Mouse (Mus musculus): ENCODE data around the gene Rpl19. TPM values are rescaled to one million over a fixed set of nuclear protein-coding genes. Genes with fewer than 3 reads are reported as not detected.

Gene Rpl19
- total RNA-seq (2021): 100 to 1,000 TPM; 368 to 452 TPM
- long read RNA-seq, experiment 1, transcript Rpl19-201 (6 exons, 751 nt): major isoform, 168 of 206 reads
- long read RNA-seq, experiment 1, partial matches to known transcripts: 34 of 206 reads
- long read RNA-seq, experiment 1, other reads (novel, unspliced or antisense): 0 of 206 reads
- long read RNA-seq, experiment 2, transcript Rpl19-202 (6 exons, 737 nt): minor isoform, 8 of 321 reads
- long read RNA-seq, experiment 2, transcript Rpl19-201 (6 exons, 751 nt): major isoform, 261 of 321 reads
- long read RNA-seq, experiment 2, partial matches to known transcripts: 47 of 321 reads
- long read RNA-seq, experiment 2, other reads (novel, unspliced or antisense): 5 of 321 reads

DNA sequence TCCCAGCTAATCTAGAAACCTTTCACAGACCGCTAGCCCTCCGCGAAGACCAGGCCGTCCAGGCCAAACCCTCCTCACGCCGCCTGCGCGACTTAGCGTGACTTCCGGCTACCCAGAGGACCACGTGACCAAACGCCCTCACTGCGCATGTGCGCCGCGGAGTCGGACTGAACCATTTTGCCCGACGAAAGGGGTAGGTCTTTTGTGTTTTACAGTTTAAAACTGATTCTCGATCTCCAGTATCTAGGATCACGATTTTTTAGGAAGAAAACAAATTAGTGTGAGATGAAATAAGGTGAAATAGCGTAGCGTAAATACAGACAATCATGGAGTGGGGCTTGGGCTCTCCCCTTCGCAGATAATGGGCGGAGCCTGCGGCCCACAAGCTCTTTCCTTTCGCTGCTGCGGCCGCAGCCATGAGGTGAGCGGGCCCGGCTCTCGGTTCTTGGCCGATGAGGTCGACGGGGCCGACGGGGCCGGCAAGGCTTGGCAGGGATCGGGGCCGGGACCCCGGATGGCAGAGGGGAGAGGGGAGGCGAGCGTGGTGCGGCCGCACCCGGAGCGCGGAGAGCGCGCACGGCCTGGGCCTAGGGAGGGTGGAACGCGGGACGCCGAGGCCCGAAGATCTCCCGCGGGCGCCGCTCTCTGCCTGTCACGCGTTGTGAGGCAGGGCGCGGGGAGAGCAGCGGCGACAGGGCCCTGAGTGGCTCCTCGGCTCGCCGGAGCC, at the start of gene Rpl19:
Gene Rpl19, plus strand, starts transcription at position 141 of the 727 bp plus-strand sequence.
- DNase-seq: peak; percentile 89 to 91
- intact Hi-C loops (cut with DNase I): no loop called here

GRCm38 (mm10) chr11:97977797-97978196, 48.7 kb upstream of the Rpl19 start:
- intact Hi-C loops (cut with DNase I): loop anchor here (5.0 kb wide), 1 partner anchor 60 kb away; no protein-coding TSS in a partner anchor
- no peak for DNase-seq

DNA sequence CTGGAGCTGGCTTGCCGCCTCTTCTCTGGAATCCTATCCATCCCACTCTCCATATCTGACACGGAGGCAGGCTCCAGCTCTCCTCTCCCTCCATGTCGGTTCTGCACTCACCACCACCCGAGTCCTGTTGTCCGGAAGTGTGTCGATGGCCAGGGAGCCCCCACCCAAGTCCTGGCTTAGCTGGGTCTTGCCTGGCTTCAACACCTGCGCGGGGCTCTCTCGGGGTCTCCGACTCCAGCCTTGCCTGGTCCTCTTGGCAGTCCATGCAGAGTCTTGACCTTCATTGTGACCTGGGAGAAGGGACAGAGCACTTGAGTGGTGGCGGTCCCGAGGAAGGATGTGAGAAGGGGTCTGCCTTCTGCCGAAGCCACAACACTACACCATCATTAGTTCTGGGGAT, 48.1 kb upstream of the Rpl19 start:
- intact Hi-C loops (cut with DNase I): loop anchor here (5.0 kb wide), 1 partner anchor 61 kb away; no protein-coding TSS in a partner anchor
- no peak for DNase-seq

- DNase-seq: no peak
- intact Hi-C loops (cut with DNase I): loop anchor here (5.0 kb wide), 1 partner anchor 63 kb away; no protein-coding TSS in a partner anchor
Measured at GRCm38 (mm10) chr11:97979824-97980495, 46.5 kb upstream of the Rpl19 start.

DNA sequence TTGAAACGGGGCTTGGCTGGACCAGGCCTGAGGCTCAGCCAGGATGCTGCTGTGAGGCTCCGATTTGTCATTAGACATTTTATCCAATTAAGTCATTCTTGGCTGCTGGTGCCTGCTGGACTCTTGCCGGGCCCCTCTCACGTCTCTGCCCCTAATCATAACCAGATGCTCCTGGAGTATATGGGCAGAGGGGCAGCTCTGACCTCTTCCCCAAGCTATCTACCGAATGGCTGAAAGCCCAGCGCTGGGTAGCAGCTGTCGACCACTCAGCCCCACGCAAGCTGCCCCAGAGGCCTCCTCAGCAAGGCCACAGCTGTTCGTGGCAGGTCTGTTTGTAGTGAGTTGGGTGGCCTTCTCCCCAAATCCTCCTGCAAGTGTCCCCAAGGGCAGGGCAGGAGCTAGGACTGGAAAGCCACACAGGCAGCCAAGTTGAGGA, 46.0 kb upstream of the Rpl19 start:
- intact Hi-C loops (cut with DNase I): no loop called here
- peak; percentile 69 to 78 for DNase-seq

- intact Hi-C loops (cut with DNase I): no loop called here
- DNase-seq: no peak
Measured at GRCm38 (mm10) chr11:97982721-97983120, 43.8 kb upstream of the Rpl19 start.

- DNase-seq: no peak
- intact Hi-C loops (cut with DNase I): no loop called here
Measured at GRCm38 (mm10) chr11:97983506-97983905, 43.0 kb upstream of the Rpl19 start.

- intact Hi-C loops (cut with DNase I): no loop called here
Measured at GRCm38 (mm10) chr11:97983983-97984382, 42.5 kb upstream of the Rpl19 start.

DNA sequence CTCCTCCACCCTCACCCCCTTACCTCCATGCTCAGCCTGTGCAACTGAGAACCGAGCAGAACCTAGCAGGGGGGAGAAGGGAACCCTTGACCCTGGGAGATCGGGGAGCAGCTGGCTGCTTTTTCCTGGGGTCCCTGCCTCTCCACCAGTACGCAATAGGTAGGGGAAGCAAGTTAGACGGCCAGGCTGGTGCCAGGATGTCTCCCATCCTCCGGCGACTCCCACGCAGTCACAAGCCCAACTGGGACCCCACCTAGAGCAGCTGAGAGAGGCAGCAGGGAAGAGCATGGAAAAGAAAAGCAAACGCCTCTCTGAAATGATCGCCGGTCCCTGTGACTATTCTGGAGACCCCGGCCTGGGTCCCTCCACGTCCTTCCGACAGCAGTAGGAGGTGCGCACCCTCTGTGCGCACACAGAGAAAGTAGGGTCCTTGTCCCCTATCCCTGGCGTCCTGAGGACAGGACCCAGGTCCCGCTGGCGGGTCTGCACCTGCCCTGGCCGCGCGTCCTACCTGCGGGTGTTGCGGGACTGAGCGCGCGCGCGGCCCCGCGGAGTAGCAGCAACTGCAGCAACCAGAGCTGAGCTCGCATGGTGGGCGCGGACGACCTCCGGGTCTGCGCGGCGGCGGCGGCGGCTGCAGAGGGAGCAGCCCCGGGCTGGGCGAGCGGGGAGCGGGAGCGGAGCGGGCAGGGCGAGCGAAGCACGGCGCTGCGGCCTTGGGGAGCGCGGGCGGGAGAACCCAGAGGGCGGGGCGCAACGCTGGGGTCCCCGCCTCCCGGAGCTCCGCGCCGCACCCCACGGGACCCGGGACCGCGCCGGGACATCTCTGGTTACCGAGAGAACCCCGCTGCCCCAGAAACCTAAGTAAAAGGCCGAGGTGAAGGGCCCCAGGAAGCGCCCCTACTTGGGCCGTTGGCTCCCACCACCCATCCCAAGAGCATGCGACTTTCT, 40.5 kb upstream of the Rpl19 start, which contains the start of gene Plxdc1:
Gene Plxdc1, minus strand, starts transcription at position 718 of the 951 bp plus-strand sequence.
- intact Hi-C loops (cut with DNase I): loop anchor here (2.0 kb wide), 1 partner anchor 49 kb away; no protein-coding TSS in a partner anchor

More at GRCm38 (mm10) chr11:97983983-97984382, 42.5 kb upstream of the Rpl19 start:
- DNase-seq: no peak

DNA sequence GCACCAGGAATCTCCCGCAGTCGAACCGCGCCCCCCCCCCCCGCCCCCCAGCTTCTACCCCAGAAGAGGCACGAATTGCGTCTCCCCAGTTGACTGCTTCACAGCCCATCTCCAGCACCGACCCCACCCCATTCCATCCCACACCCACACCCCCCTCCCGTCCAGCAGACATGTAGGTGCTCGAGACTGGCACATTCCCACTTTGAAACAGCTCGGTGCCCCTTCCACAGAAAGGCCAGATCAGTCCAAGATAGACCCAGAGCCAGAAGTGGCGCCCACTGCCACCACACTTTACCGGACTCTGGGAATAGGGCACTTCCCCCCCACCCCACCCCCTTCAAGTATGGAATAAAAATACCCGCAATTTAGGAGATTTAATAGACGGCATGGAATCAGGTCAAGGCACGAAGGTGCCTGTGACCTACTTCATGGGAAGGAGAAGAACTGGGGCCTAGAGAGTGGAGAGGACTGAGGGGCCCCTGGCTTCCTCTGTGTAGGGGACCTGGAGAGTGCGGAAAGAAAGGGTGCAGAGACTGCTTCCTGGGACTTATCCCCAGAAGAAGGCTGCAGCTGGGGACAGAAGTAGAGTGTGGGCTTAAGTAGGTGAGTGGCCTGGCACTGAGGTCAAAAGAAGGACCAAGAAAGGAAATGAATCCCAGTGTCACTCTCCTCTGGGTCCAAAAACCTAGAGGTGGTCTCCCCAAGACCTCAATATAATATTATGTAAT, 39.6 kb upstream of the Rpl19 start:
- intact Hi-C loops (cut with DNase I): loop anchor here (1.0 to 2.0 kb wide), 2 partner anchors 50 to 87 kb away; no protein-coding TSS in a partner anchor
- DNase-seq: no peak

More for the DNA sequence above, 40.5 kb upstream of the Rpl19 start, which contains the start of gene Plxdc1:
- DNase-seq: no peak

DNA sequence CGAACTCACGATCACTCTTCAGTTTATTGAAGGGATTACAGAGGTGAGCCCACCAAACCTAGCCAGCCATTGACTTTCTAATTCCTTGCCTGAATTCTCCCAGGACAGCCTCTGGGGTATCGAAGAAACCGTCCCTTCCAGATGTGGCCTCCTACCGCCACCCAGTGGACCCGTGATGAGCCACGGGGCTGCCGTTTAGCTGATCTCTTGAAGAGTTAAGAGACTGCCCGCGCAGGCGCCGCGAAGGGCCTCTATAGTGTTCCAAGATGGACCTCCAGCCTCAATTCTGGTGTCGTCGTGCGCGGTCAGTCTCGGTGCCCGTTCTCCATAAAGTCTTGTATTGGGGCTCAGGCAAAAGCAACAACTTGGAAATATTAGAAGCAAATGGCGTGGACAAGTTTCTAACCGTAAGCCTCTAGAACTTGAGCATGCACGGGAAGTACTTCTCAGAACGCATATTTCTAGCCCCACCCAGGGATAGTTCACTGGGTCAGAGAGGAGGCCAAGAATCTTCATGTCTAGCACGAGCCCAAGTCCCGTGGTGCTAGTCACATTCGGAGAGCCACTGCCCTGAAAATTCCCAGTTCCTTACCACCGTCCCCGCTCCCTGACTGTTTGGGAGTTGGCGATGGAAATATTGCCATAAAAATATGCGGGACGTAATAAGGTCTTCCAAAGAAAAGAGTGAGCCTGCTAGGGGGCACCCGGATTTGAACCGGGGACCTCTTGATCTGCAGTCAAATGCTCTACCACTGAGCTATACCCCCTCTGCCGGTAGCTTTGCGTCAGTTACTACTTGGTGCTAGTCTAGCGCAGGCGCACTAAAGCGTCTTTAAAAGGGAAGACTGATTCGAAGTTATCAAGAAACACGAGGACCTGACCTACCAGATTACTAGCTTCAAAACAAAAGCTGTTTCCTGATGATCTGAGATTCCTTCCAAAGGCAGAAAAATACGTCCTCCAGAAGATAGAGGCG, 38.7 kb upstream of the Rpl19 start:
- intact Hi-C loops (cut with DNase I): loop anchor here (1.0 to 2.0 kb wide), 3 partner anchors 51 to 191 kb away; no protein-coding TSS in a partner anchor
- DNase-seq: peak; percentile 92 to 98

DNA sequence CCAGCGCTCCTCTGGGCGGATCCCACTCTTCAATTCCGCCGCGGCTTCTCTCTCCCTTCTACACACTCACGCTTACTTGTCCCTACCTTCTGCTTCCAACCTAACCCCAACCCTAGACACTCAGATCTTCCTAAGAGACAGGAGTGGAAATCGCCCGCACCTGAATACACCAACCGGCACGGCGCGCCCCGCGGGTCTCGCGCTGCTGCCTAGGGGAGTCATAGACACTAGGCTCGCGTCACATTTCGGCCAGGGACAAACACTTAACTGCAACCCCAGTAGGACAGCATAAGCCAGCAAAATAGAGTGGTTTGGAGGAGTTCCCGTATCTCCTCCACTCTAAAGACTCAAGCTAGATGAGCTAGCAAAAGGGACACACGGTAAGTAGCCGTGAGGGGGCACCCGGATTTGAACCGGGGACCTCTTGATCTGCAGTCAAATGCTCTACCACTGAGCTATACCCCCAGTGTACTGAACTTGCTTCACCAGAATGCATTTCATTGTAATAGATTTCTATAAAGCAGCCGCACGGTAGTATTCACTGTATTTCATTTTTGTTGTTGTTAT, 37.9 kb upstream of the Rpl19 start:
- intact Hi-C loops (cut with DNase I): loop anchor here (2.0 kb wide), 1 partner anchor 192 kb away; no protein-coding TSS in a partner anchor
- peak; percentile 85 to 89 for DNase-seq

GRCm38 (mm10) chr11:97994539-97995100, 31.9 kb upstream of the Rpl19 start:
- intact Hi-C loops (cut with DNase I): no loop called here

DNA sequence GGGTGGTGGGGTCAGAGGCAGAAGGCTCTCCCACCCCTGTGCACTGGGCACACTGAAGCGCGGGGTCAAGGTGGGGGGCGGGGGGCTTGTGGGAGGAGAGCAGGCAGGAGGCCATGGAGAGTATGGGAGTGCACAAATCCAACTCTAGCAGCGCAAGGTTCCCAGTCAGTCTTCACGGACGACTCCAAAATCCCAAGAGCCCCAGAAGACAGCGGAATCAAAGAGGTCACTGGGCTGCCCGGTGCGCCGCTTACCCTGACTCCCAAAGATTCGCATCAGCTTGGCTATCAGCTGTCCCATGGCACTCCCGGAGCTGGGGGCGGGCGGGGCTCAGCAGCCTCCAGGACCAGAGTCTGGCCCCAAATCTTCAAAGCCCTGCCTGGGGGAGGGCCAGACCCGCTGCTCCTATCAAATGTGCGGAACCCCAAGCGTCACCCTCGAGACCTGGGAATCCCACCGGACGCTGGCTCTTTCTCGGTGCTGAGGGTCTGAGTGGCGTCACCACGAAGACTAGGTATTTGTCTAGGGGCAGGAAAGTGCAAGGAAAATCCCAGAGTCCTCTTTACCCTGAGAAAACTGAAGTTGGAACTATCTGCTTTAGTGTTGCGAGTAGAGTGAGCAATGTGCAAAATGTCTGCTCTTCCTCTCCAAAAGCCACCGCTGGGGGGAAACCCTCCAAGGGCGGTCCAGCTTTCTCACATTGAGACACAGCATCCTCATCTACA, 30.8 kb upstream of the Rpl19 start, which contains the start of gene Arl5c:
Gene Arl5c, minus strand, starts transcription at position 618 of the 725 bp plus-strand sequence.
- peak; percentile 47 to 56 for DNase-seq
- intact Hi-C loops (cut with DNase I): no loop called here

More at GRCm38 (mm10) chr11:97994539-97995100, 31.9 kb upstream of the Rpl19 start:
- peak; percentile 77 to 78 for DNase-seq

- DNase-seq: no peak
- intact Hi-C loops (cut with DNase I): no loop called here
Measured at GRCm38 (mm10) chr11:97996691-97997090, 29.8 kb upstream of the Rpl19 start.

DNA sequence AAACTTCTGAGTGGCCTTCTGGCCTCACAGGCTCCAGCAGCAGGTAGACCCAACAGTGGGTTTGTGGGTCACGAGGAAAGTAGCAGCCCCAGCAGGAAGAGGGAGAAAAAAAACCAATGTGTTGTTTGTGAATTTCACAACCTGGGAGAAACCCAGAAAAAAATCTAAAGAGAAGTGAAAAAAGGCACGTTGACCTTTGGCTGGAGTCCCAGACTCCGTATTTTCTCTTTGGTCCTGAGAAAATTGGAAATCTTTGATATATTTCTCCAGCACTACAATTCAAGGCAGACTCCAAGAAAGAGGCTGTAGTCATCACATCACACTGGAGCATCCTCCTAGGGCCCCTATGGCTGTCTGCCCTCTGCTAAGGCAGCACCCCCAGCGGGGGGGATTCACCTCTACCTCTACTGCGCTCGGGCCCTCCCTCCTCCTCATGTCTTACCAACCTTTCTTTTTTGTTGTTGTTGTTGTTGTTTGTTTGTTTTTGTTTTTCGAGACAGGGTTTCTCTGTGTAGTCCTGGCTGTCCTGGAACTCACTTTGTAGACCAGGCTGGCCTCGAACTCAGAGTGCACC, 29.0 kb upstream of the Rpl19 start:
- intact Hi-C loops (cut with DNase I): no loop called here
- no peak for DNase-seq
